Mouse (Mus musculus): ENCODE data around the gene Patl2.
"Not testable (repeated sequence)": the region's sequence is repeated elsewhere in the genome, so short reads cannot be mapped to it uniquely, and the experiment has no call there.

Gene Patl2

GRCm38 (mm10) chr2:122186106-122186505 lies at the start of gene Patl2, which contains the start of gene Terb2:
Gene Patl2 (minus strand): TSS chr2:122186189.
Gene Terb2 (plus strand): TSS chr2:122186272.
- in situ Hi-C loops (cut with MboI, MseI) = no loop called here

- in situ Hi-C loops (cut with MboI, MseI) = loop anchor here (10.0 kb wide), 1 partner anchor 171 kb away; no protein-coding TSS in a partner anchor
Observed at GRCm38 (mm10) chr2:122235425-122235824, 49.4 kb upstream of the Patl2 start.

GRCm38 (mm10) chr2:122234611-122235288 lies 48.8 kb upstream of the Patl2 start, which contains the start of gene Sord:
Gene Sord (plus strand): TSS chr2:122234749.
- in situ Hi-C loops (cut with MboI, MseI) = loop anchor here (10.0 kb wide), 1 partner anchor 170 kb away; no protein-coding TSS in a partner anchor

GRCm38 (mm10) chr2:122233759-122234557 lies 48.0 kb upstream of the Patl2 start:
- in situ Hi-C loops (cut with MboI, MseI) = loop anchor here (10.0 kb wide), 1 partner anchor 169 kb away; no protein-coding TSS in a partner anchor

- in situ Hi-C loops (cut with MboI, MseI) = loop anchor here (10.0 kb wide), 1 partner anchor 169 kb away; no protein-coding TSS in a partner anchor
Observed at GRCm38 (mm10) chr2:122233341-122233740, 47.4 kb upstream of the Patl2 start.

GRCm38 (mm10) chr2:122231616-122232015 lies 45.6 kb upstream of the Patl2 start:
- in situ Hi-C loops (cut with MboI, MseI) = loop anchor here (10.0 kb wide), 1 partner anchor 167 kb away; no protein-coding TSS in a partner anchor

- in situ Hi-C loops (cut with MboI, MseI) = loop anchor here (10.0 kb wide), 1 partner anchor 166 kb away; no protein-coding TSS in a partner anchor
Observed at GRCm38 (mm10) chr2:122230395-122230794, 44.4 kb upstream of the Patl2 start.

GRCm38 (mm10) chr2:122223654-122224053 lies 37.7 kb upstream of the Patl2 start:
- in situ Hi-C loops (cut with MboI, MseI) = no loop called here

GRCm38 (mm10) chr2:122222272-122222671 lies 36.3 kb upstream of the Patl2 start:
- in situ Hi-C loops (cut with MboI, MseI) = no loop called here

GRCm38 (mm10) chr2:122221798-122222197 lies 35.8 kb upstream of the Patl2 start:
- in situ Hi-C loops (cut with MboI, MseI) = no loop called here

GRCm38 (mm10) chr2:122221378-122221777 lies 35.4 kb upstream of the Patl2 start:
- in situ Hi-C loops (cut with MboI, MseI) = no loop called here

- in situ Hi-C loops (cut with MboI, MseI) = no loop called here
Observed at GRCm38 (mm10) chr2:122218234-122218633, 32.2 kb upstream of the Patl2 start.

GRCm38 (mm10) chr2:122217075-122217474 lies 31.1 kb upstream of the Patl2 start:
- in situ Hi-C loops (cut with MboI, MseI) = not testable (repeated sequence)

- in situ Hi-C loops (cut with MboI, MseI) = no loop called here
Observed at GRCm38 (mm10) chr2:122210534-122211228, 24.7 kb upstream of the Patl2 start.

- in situ Hi-C loops (cut with MboI, MseI) = no loop called here
Observed at GRCm38 (mm10) chr2:122206440-122207107, 20.6 kb upstream of the Patl2 start.

- in situ Hi-C loops (cut with MboI, MseI) = no loop called here
Observed at GRCm38 (mm10) chr2:122201501-122201900, 15.5 kb upstream of the Patl2 start.

GRCm38 (mm10) chr2:122194509-122194929 lies 8.5 kb upstream of the Patl2 start:
- in situ Hi-C loops (cut with MboI, MseI) = no loop called here

- in situ Hi-C loops (cut with MboI, MseI) = no loop called here
Observed at GRCm38 (mm10) chr2:122191849-122192248, 5.9 kb upstream of the Patl2 start.

- in situ Hi-C loops (cut with MboI, MseI) = no loop called here
Observed at GRCm38 (mm10) chr2:122186751-122187150, 762 bp upstream of the Patl2 start.

- in situ Hi-C loops (cut with MboI, MseI) = no loop called here
Observed at GRCm38 (mm10) chr2:122185086-122185485, 903 bp downstream of the Patl2 start.
